Mouse (Mus musculus) limb, embryonic 11.5 days (tissue): ENCODE measurements around the gene Gm28043. TPM values are rescaled to one million over a fixed set of nuclear protein-coding genes. Genes with fewer than 3 reads are reported as not detected.

Experiments
- ATAC-seq: fragments of 200-750 bp; cut with Nextera tagmentation; 2 replicates; pipeline ENCODE4 v1.8.0; 2017; ENCODE audit warnings: low read depth; ENCODE audit not compliant: insufficient number of reproducible peaks, low FRiP score, low TSS enrichment
- DNase-seq: peaks from one replicate; pipeline ENCODE4 v3.0.0-alpha.2; 2015; ENCODE audit warnings: low spot score
- H3K27ac ChIP-seq: fragments of 300-500 bp; sonication (generic); replicated peaks from 2 replicates; pipeline ENCODE4 v1.5.1; 2014; ENCODE audit warnings: low read depth, mild to moderate bottlenecking, low read length
- H3K27me3 ChIP-seq: fragments of 300-500 bp; sonication (generic); 2 replicates; pipeline ENCODE4 v1.6.1; 2014; ENCODE audit warnings: mild to moderate bottlenecking, low read length, mixed read lengths; ENCODE audit not compliant: control insufficient read depth, insufficient read depth
- H3K36me3 ChIP-seq: fragments of 300-500 bp; sonication (generic); 2 replicates; pipeline ENCODE4 v1.6.1; 2014; ENCODE audit warnings: mild to moderate bottlenecking, low read length, moderate library complexity, mixed read lengths; ENCODE audit not compliant: control insufficient read depth, insufficient read depth
- H3K4me1 ChIP-seq: fragments of 300-500 bp; sonication (generic); 2 replicates; pipeline ENCODE4 v1.6.1; 2014; ENCODE audit warnings: low read length, mixed read lengths; ENCODE audit not compliant: control insufficient read depth, insufficient read depth
- H3K4me2 ChIP-seq: fragments of 300-500 bp; sonication (generic); 2 replicates; pipeline ENCODE4 v1.6.1; 2014; ENCODE audit warnings: low read depth, mild to moderate bottlenecking, moderate library complexity; ENCODE audit not compliant: severe bottlenecking
- H3K4me3 ChIP-seq: fragments of 300-500 bp; sonication (generic); 2 replicates; pipeline ENCODE4 v1.5.1; 2014; ENCODE audit warnings: low read depth, low read length
- H3K9ac ChIP-seq: fragments of 300-500 bp; sonication (generic); 2 replicates; pipeline ENCODE4 v1.6.1; 2014; ENCODE audit warnings: mild to moderate bottlenecking, low read length
- H3K9me3 ChIP-seq: fragments of 300-500 bp; sonication (generic); 2 replicates; pipeline ENCODE4 v1.6.1; 2016; ENCODE audit warnings: low read length; ENCODE audit not compliant: control insufficient read depth
- WGBS: fragments of 180-500 bp; shearing (Covaris S2); extraction: QIAGEN DNeasy Blood & Tissue Kit; methylation state at CpG from one replicate; pipeline ENCODE4 v1.1.7; 2014; 5-methylcytosine and 5-hydroxymethylcytosine counted together
- polyA plus RNA-seq: library from polyadenylated mRNA; unstranded; fragments of >200 nt; fragmentation: Nextera tagmentation; extraction: Ambion mirVana; gene quantifications from 2 replicates; pipeline ENCODE4 v1.2.1, GENCODE M21; 2014

Gene Gm28043
- polyA plus RNA-seq, 1 experiment from 2014 or later, result 2.9 TPM

- Histone ChIP-seq H3K9ac (no peak overlapping the region), H3K36me3 (peaks cover 17% of the 10 kb centered on the region; the same call in 1 of the 2 replicates), H3K27me3 (no peaks in the 10 kb centered on the region), H3K9me3 (no peaks in the 10 kb centered on the region), H3K4me3 (no peak overlapping the region), H3K27ac (no peak overlapping the region), H3K4me2 (no peak overlapping the region), H3K4me1 (no peaks in the 10 kb centered on the region)
- WGBS, result 96% methylated on average over 10 of the region's 10 CpGs
- DNase-seq (no peak), ATAC-seq (no peak)
Observed at GRCm38 (mm10) chr17:29688610-29689009, 73.9 kb downstream of the Gm28043 start.

GRCm38 (mm10) chr17:29690257-29690656, 75.6 kb downstream of the Gm28043 start:
- WGBS, result 73% methylated on average over 6 of the region's 6 CpGs
- no peak for ATAC-seq
- DNase-seq, result no peak
- Histone ChIP-seq H3K4me3 (no peak overlapping the region), H3K27me3 (no peaks in the 10 kb centered on the region), H3K27ac (no peak overlapping the region), H3K9me3 (no peaks in the 10 kb centered on the region), H3K4me2 (no peak overlapping the region), H3K4me1 (no peaks in the 10 kb centered on the region), H3K36me3 (peaks cover 28% of the 10 kb centered on the region; the same call in 1 of the 2 replicates), H3K9ac (no peak overlapping the region)

- Histone ChIP-seq H3K27me3 (no peaks in the 10 kb centered on the region), H3K9me3 (no peaks in the 10 kb centered on the region), H3K4me3 (no peak overlapping the region), H3K27ac (no peak overlapping the region), H3K9ac (no peak overlapping the region), H3K4me1 (no peaks in the 10 kb centered on the region), H3K4me2 (no peak overlapping the region), H3K36me3 (peaks cover 26% of the 10 kb centered on the region; the same call in 1 of the 2 replicates)
- 93% methylated on average over 2 of the region's 2 CpGs for WGBS
- DNase-seq, result no peak
- no peak for ATAC-seq
Observed at GRCm38 (mm10) chr17:29692827-29693226, 78.2 kb downstream of the Gm28043 start.

- Histone ChIP-seq H3K9me3 (no peaks in the 10 kb centered on the region), H3K9ac (no peak overlapping the region), H3K27ac (no peak overlapping the region), H3K4me1 (no peaks in the 10 kb centered on the region), H3K4me2 (no peak overlapping the region), H3K27me3 (no peaks in the 10 kb centered on the region), H3K4me3 (no peak overlapping the region), H3K36me3 (peaks cover 24% of the 10 kb centered on the region; the same call in 1 of the 2 replicates)
- DNase-seq, result no peak
- WGBS, result 84% methylated on average over 2 of the region's 2 CpGs
- no peak for ATAC-seq
Observed at GRCm38 (mm10) chr17:29693571-29693970, 78.9 kb downstream of the Gm28043 start.

- Histone ChIP-seq H3K4me3 (no peak overlapping the region), H3K9me3 (no peaks in the 10 kb centered on the region), H3K9ac (no peak overlapping the region), H3K4me1 (no peaks in the 10 kb centered on the region), H3K4me2 (no peak overlapping the region), H3K27me3 (no peaks in the 10 kb centered on the region), H3K36me3 (peaks cover 21% of the 10 kb centered on the region), H3K27ac (no peak overlapping the region)
- DNase-seq (no peak), ATAC-seq (no peak)
- WGBS, result 83% methylated on average over 4 of the region's 4 CpGs
Observed at GRCm38 (mm10) chr17:29694516-29694915, 79.8 kb downstream of the Gm28043 start.

DNA sequence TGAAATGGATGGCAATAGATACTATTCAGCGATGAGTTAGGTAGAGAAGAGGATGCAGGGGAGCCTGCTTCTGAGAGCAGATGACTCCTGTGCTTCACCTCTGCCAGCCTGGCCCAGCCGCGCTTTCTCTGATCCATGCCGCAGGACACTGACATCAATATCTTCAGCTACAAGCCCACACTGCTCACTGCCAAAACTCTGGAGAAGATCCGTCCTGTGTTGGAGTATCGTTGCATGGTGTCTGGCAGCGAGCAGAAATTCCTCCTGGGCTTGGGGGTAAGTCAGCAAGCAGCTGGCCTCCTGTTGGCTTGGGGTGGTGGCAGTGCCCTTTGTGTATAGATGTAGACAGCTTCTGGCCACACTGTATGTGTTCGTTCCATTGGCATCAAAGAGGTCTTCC, 82.3 kb downstream of the Gm28043 start:
- no peak overlapping the region for H3K27ac ChIP-seq
- ATAC-seq (no peak), DNase-seq (no peak)
- H3K9me3 ChIP-seq, result no peaks in the 10 kb centered on the region
- 97% methylated on average over 8 of the region's 8 CpGs for WGBS
- no peaks in the 10 kb centered on the region for H3K27me3 ChIP-seq
- peaks cover 25% of the 10 kb centered on the region for H3K36me3 ChIP-seq
- H3K4me3 ChIP-seq, result no peak overlapping the region
- H3K4me2 ChIP-seq, result no peak overlapping the region
- H3K9ac ChIP-seq, result no peak overlapping the region
- H3K4me1 ChIP-seq, result 0 out of 2 replicates have a peak, but pooled peaks cover 2% of the 10 kb centered on the region

GRCm38 (mm10) chr17:29698421-29698820, 83.7 kb downstream of the Gm28043 start:
- 89% methylated on average over 6 of the region's 6 CpGs for WGBS

DNA sequence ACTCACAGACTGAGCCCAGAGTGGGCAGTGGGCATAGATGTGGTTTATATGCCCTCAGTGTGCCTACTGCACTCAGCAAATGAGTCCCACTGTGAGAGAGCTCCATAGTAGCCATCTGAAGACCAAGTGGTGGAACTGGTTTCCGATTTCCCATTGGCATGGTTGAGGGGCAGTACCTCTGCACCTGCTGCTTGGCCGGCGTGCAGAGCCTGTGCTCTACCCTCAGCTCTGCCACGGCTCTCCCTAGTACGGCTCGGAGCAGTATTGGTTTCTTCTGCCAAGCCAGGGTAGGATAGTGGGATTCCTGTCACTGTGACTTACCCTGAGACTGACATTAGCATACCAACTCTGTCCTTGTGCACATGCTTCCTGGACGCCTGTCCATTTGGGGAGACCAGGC, 85.9 kb downstream of the Gm28043 start:
- Histone ChIP-seq H3K27me3 (no peaks in the 10 kb centered on the region), H3K9ac (no peak overlapping the region), H3K4me2 (no peak overlapping the region), H3K4me1 (0 out of 2 replicates have a peak, but pooled peaks cover 2% of the 10 kb centered on the region), H3K4me3 (no peak overlapping the region), H3K9me3 (no peaks in the 10 kb centered on the region), H3K36me3 (peaks cover 11% of the 10 kb centered on the region), H3K27ac (no peak overlapping the region)
- no peak for DNase-seq
- WGBS, result 90% methylated on average over 7 of the region's 7 CpGs
- ATAC-seq, result no peak

More at GRCm38 (mm10) chr17:29698421-29698820, 83.7 kb downstream of the Gm28043 start:
- ATAC-seq (no peak), DNase-seq (no peak)
- H3K4me2 ChIP-seq, result no peak overlapping the region
- no peak overlapping the region for H3K27ac ChIP-seq
- no peaks in the 10 kb centered on the region for H3K27me3 ChIP-seq
- no peak overlapping the region for H3K9ac ChIP-seq
- no peak overlapping the region for H3K4me3 ChIP-seq
- H3K36me3 ChIP-seq, result peaks cover 23% of the 10 kb centered on the region
- 0 out of 2 replicates have a peak, but pooled peaks cover 2% of the 10 kb centered on the region for H3K4me1 ChIP-seq
- no peaks in the 10 kb centered on the region for H3K9me3 ChIP-seq
